In genomic region chr14:119098851-119099569, GRCm38 (mm10) we compare ENCODE assay signal across 8 mouse cellular contexts. TPM values are rescaled to one million over a fixed set of nuclear protein-coding genes. Genes with fewer than 3 reads are reported as not detected.
A peak's percentile ranks its signal among the peaks of the same experiment; 100 is the strongest.
DNase-seq lines count a peak whose midpoint lies in the region; ATAC-seq and TF ChIP-seq lines count a peak whose summit lies in the region.

Uggt2 (minus strand) TSS chr14:119099430.

- peaks cover 10% of the 10 kb centered on the region for H3K4me1 ChIP-seq in forebrain, embryonic 16.5 days (replicated peaks; ENCODE audit: control insufficient read depth, insufficient read depth, low read length)
- H3K4me1 ChIP-seq in liver, embryonic 14.5 days (replicated peaks; ENCODE audit: control insufficient read depth in 2 of 2, insufficient read depth in 2 of 2, low read length in 1 of 2): no peaks in the 10 kb centered on the region
- H3K4me1 ChIP-seq in neural tube, embryonic 12.5 days: peaks cover 13% of the 10 kb centered on the region; the same call in 1 of the 2 replicates

- DNase-seq in MN1 (ENCODE audit: low spot score): peak; percentile 86
- peak; percentile 91 to 96 for DNase-seq in cerebellum, adult 18-20 months
- DNase-seq in heart, postnatal 10 days: peak; percentile 85 to 87
- DNase-seq in layer of hippocampus, adult 11-12 months (ENCODE audit: low spot score): peak; percentile 79
- DNase-seq in liver, embryonic 14.5 days (ENCODE audit: low read depth in 3 of 3, low spot score in 3 of 3): peak in 1 of 3 experiments; percentile 1
- peak; percentile 57 to 58 for DNase-seq in urinary bladder, adult 18-20 months (ENCODE audit: low spot score in 2 of 2)

- no peaks in the 10 kb centered on the region for H3K9me3 ChIP-seq in forebrain, embryonic 16.5 days (ENCODE audit: control insufficient read depth, low read length)
- no peaks in the 10 kb centered on the region for H3K9me3 ChIP-seq in liver, embryonic 14.5 days (ENCODE audit: control insufficient read depth, low read length)
- H3K9me3 ChIP-seq in neural tube, embryonic 12.5 days: no peaks in the 10 kb centered on the region

- H3K4me3 ChIP-seq in forebrain, embryonic 16.5 days (replicated peaks; ENCODE audit: low read length): peak within 1 kb of the TSS; percentile 81
- peak within 1 kb of the TSS; percentile 55 to 56 for H3K4me3 ChIP-seq in liver, embryonic 14.5 days (ENCODE audit: insufficient read depth in 1 of 2, low read depth in 2 of 2, low read length in 2 of 2)
- H3K4me3 ChIP-seq in neural tube, embryonic 12.5 days: peak within 1 kb of the TSS; percentile 79

- peak; percentile 98 for ATAC-seq in forebrain, embryonic 16.5 days
- ATAC-seq in liver, embryonic 14.5 days (ENCODE audit: insufficient read depth): peak; percentile 51; the same call in 1 of the 2 replicates
- ATAC-seq in neural tube, embryonic 12.5 days (ENCODE audit: low FRiP score, low read depth): peak; percentile 97

- intact Hi-C loops in heart, postnatal 10 days (cut with DNase I): no loop called here

- H3K36me3 ChIP-seq in forebrain, embryonic 16.5 days (ENCODE audit: control insufficient read depth, insufficient read depth): no peaks in the 10 kb centered on the region
- H3K36me3 ChIP-seq in liver, embryonic 14.5 days (replicated peaks; ENCODE audit: control insufficient read depth, insufficient read depth, low read depth): no peaks in the 10 kb centered on the region
- peaks cover 3% of the 10 kb centered on the region; the same call in 1 of the 2 replicates for H3K36me3 ChIP-seq in neural tube, embryonic 12.5 days

- WGBS in forebrain, embryonic 16.5 days: under 1% methylated on average over 64 of the region's 72 CpGs
- under 1% methylated on average over 72 of the region's 72 CpGs for WGBS in liver, embryonic 14.5 days (ENCODE audit: insufficient replicate concordance)
- under 1% methylated on average over 71 of the region's 72 CpGs for WGBS in neural tube, embryonic 12.5 days

- peak; percentile 50 for TF ChIP-seq CTCF in liver, embryonic 14.5 days (IDR thresholded peaks at IDR 0.05; ENCODE audit: low read depth)

- peak within 1 kb of the TSS; percentile 72 for H3K27ac ChIP-seq in forebrain, embryonic 16.5 days (ENCODE audit: low read length)
- H3K27ac ChIP-seq in liver, embryonic 14.5 days: no peak within 1 kb of the TSS
- H3K27ac ChIP-seq in neural tube, embryonic 12.5 days: peak within 1 kb of the TSS; percentile 65

- peak within 1 kb of the TSS; percentile 98 for H3K9ac ChIP-seq in forebrain, embryonic 16.5 days (replicated peaks; ENCODE audit: low read depth, low read length)
- H3K9ac ChIP-seq in liver, embryonic 14.5 days (replicated peaks): 0 out of 2 replicates have a peak within 1 kb of the TSS, but pooled peaks have one; percentile 23
- H3K9ac ChIP-seq in neural tube, embryonic 12.5 days: peak within 1 kb of the TSS; percentile 82

- no peaks in the 10 kb centered on the region for H3K27me3 ChIP-seq in forebrain, embryonic 16.5 days (replicated peaks; ENCODE audit: control insufficient read depth, insufficient read depth, low read length)
- H3K27me3 ChIP-seq in liver, embryonic 14.5 days (ENCODE audit: control insufficient read depth, insufficient read depth, low read length): peaks cover 20% of the 10 kb centered on the region
- no peaks in the 10 kb centered on the region for H3K27me3 ChIP-seq in neural tube, embryonic 12.5 days (replicated peaks)

- H3K4me2 ChIP-seq in forebrain, embryonic 16.5 days (ENCODE audit: low read length): peak within 1 kb of the TSS; percentile 93
- H3K4me2 ChIP-seq in liver, embryonic 14.5 days (ENCODE audit: low read depth): peak within 1 kb of the TSS; percentile 42
- H3K4me2 ChIP-seq in neural tube, embryonic 12.5 days (replicated peaks): peak within 1 kb of the TSS; percentile 78

- TF ChIP-seq EP300 in liver, embryonic 14.5 days (IDR thresholded peaks at IDR 0.05; ENCODE audit: low read depth): no peak

RNA-seq across cellular contexts. Expression of gene Uggt2, which starts in this region (rescaled TPM):
- 10.9 and 15.9 TPM in 2 replicates for polyA plus RNA-seq in forebrain, embryonic 16.5 days (2015; fragmentation: Nextera tagmentation; extraction: Ambion mirVana)
- total RNA-seq in heart, postnatal 10 days (2021): 1 to 10 TPM; 6.5 to 7.5 TPM
- 1.4 and 1.6 TPM in 2 replicates for polyA plus RNA-seq in liver, embryonic 14.5 days (2012; rRNA removed)
- 1.3 and 1.7 TPM in 2 replicates for polyA plus RNA-seq in liver, embryonic 14.5 days (2014; fragmentation: Nextera tagmentation; extraction: Ambion mirVana)
- polyA plus RNA-seq in neural tube, embryonic 12.5 days (2016; fragmentation: Nextera tagmentation; extraction: Ambion mirVana): 19.4 and 20.1 TPM in 2 replicates

Comparison
In these comparisons a context has a peak if more than half of its experiments do, and no peak if none do; other contexts are left out.
1. H3K4me2 ChIP-seq: peak in every context shown above with its lines; median percentile 93 in forebrain, embryonic 16.5 days; 78 in neural tube, embryonic 12.5 days; 42 in liver, embryonic 14.5 days.
2. H3K9ac ChIP-seq: peak in every context shown above with its lines; median percentile 98 in forebrain, embryonic 16.5 days; 82 in neural tube, embryonic 12.5 days; 23 in liver, embryonic 14.5 days.